Mouse (Mus musculus) adrenal gland, postnatal 4 days (tissue): ENCODE data around the gene Herc3. TPM values are rescaled to one million over a fixed set of nuclear protein-coding genes. Genes with fewer than 3 reads are reported as not detected.

Experiments used
- DNase-seq, 2 experiments: peaks; one replicate each; pipeline ENCODE4 v3.0.0; 2021 to 2022; ENCODE audit warnings: low spot score in 2 of 2, mixed read lengths in 2 of 2
- total RNA-seq, 2 experiments: library from RNA; stranded (reverse); gene quantifications; 2 replicates each; pipeline ENCODE4 v1.2.3; 2021

Gene Herc3
- total RNA-seq, 2 experiments from 2014 or later: 40.3 to 47.4 TPM

DNA sequence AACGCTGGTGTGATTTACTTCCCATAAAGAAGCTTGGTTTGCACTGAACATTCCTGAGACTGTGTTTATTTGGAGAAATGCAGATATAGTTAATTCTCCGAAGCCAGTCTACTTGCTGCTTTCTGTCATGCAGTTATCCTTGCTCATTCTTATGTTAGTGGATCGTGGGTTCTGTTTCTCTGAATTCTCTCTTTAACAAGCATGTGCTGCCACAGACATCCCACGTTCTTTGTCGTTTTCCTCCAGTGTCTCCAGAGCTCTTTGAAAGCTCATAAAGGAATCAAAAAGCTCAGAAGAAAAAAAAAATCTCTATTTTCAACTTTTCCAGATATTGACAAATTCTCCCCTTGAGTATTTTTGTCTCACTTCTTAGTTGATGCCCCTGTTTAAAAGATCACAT is 82.7 kb downstream of the Herc3 start:
- DNase-seq: no peak

GRCm38 (mm10) chr6:58916498-58916897 is 85.2 kb downstream of the Herc3 start:
- no peak for DNase-seq

DNA sequence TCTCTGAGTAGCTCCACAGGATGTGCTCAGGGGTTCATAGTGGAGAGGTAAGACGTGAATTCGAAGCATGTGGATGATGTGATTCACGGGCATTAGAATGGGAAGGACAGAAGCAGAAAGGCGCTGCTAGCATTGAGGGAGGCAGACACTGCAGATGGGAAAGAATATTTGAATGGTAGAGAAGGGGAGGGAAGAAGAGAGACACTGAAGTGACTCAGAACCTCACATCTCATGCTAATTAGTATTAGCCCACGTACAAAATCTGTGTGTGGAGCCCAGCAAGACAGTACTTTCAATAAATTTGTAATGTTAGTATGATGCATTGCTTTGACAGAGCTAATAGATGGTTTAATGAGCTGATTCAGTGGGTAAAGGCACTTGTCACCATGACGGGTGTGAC is 89.5 kb downstream of the Herc3 start:
- no peak for DNase-seq

DNA sequence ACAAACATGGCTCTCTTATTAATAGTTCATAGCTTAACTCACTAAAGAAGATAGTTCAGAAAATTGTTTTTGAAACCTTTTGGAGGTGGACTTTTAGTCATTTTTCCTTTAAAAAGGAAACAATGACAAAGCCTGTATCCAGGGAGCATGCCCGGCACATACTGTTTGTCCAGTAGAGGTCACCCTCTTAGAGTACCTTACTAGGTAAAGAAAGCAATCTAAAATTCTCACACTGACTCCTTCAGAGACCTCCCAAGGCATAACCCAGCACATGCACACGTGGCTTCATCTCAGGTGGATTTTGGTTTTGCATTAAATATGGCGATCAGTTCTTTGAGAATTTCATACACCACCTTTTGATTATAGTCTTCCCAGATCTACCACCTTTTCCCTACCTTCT is 90.4 kb downstream of the Herc3 start:
- DNase-seq: no peak

- DNase-seq: no peak
These were observed 91.2 kb downstream of the Herc3 start for GRCm38 (mm10) chr6:58922511-58922910.

- no peak for DNase-seq
These were observed 96.6 kb downstream of the Herc3 start for GRCm38 (mm10) chr6:58927881-58928280.

DNA sequence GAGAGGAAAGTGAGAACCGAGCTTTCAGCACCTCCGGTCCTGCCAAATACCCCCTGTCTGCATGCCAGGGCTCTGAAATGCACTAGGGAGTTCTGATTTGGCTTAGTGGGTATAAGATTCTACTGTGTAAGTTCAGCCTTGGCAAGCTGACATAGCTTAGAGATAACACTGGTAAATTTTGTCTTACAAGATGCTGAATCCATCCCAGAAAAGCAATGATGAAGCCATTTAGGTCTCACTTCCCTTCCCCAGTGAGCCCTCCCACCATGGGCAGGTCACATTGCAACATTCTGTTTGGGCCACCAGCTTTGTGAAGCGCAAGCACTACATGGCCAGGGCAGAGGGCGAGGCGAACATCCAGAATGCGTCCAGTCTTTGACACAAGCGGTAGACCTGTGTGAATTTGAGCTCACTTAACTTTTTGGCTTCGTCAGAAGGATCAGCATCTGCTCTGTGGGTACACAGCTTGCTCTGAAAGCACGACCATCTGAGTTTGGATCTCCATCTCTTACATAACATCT is 98.7 kb downstream of the Herc3 start:
- DNase-seq: no peak

GRCm38 (mm10) chr6:58931149-58931548 is 99.9 kb downstream of the Herc3 start:
- no peak for DNase-seq

DNA sequence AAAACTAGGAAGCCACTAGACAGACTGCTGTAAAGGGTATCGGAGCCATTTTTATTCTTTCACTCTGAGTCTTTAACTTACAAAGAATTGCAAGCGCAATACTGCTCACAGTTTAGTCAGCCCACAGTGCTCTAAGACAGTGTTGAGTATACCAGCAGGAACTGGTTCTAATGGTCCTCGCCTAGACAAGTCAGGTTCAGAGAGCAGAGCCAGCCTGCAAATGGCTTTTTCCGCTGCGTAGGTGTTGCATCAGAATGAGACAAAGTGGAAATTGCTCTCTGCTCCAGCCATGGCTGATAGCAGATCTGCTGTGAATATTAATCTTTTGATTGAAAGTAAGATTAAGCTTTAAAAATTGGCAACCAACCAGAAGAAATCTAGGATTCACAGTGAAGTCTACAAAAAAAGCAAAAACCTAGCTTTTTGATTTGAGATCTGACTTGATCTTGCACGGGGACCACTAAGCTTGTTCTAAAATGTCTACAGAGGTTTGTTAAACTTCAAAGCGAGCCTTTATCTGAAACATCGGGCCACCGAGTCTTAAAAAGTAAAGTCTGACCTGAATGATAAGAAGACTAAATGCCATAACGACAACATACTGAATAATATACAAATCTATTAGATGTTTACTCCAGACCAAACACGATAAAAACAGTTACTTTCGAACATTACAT is 101.4 kb downstream of the Herc3 start:
- DNase-seq: no peak

- no peak for DNase-seq
These were observed 102.1 kb downstream of the Herc3 start for GRCm38 (mm10) chr6:58933189-58933913.

DNA sequence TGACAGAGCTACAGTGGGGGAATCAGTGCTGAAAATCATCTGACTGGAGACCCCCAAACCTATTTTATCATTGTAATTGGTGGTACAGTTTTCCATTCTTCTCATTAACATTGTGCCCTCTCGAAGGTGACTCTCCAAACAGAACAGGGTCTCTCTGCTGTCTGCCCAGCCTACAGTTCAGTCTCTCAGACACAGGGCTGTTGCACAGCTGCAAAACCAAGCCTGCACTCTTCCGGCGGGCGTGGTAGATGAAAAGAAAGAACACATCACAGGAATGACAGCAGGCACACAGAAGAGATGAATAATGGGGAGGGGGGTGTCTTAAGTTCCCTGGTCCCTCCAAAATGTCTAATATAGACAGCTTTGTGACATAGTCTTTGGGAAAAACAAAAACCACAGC is 102.9 kb downstream of the Herc3 start:
- DNase-seq: no peak

DNA sequence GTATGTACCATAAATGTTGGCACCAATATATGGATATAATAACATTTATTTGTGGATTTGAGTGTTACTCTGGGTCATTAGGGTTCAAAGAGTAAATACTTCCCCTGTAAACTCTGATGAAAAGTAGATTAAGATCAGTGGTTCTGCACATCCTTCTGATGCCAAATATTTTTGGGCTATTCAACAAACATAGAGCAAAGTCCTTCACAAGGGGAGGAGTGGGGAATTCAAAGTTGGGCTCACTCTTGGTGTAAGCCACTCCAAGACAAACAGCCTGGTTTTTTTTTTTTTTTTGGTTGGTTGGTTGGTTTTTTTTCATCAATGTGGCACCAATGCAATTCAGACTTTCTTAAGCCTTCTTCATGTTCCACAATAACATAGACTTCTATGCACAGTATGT is 106.5 kb downstream of the Herc3 start:
- DNase-seq: no peak

- DNase-seq: no peak
These were observed 111.0 kb downstream of the Herc3 start for GRCm38 (mm10) chr6:58942276-58942675.

DNA sequence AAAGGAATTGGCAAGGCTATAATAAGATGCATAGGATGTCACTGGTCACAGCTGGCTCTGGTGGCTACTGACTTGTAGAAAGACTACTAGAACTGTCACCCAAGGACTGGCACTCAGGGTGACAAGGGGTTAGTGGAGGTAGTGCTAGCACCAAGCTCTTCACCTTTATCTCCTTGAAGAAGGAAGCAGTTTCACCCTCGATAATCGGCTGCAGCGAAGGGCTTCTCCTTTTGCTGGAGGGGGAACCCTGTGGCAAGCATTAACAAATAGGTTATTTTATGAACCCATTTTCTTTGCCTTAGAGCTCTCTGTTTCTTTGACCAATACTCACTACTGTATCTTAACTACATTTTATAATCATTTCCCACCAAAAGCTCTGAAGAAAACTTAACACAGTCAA is 112.7 kb downstream of the Herc3 start:
- no peak for DNase-seq

GRCm38 (mm10) chr6:58946246-58946645 is 115.0 kb downstream of the Herc3 start:
- no peak for DNase-seq

- no peak for DNase-seq
These were observed 115.6 kb downstream of the Herc3 start for GRCm38 (mm10) chr6:58946840-58947239.

GRCm38 (mm10) chr6:58950410-58950809 is 119.1 kb downstream of the Herc3 start:
- no peak for DNase-seq

DNA sequence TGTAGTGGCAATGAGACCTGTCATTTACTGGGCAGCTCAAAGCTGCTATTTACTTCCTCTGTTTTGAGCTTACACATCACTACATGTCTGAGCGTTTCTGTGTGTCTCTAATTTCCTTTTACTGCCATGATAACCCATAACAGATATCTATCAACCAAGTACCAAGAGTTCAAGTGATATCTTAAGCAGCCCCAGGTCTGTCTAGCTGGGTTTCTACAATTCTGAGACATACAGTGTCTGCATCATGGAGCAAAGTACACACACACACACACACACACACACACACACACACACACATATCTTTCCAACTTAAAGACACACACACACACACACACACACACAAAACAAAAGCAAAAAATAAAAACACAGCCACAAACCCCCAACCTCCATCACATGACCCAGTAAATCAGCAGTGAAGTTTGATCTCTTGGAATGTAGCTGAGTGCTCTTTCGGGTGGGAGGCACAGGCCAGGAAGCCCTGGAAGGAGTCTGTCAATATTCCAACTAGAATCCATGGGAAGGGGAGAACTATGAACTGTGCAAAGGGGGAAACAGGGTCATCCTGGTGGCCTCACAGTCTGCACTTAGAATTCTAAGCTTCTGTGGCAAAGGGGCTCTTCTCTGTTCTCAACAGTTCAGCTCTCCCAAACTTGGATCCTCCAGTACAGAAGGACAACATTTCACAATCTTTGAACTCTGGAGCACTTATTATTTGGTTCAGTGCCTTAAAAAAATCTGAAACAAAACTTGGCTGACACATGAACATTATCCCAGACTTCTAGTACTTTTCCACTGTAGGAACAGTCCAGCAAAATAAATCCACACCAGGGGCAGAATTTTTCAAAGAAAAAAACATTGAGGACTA is 120.1 kb downstream of the Herc3 start:
- DNase-seq: no peak

- DNase-seq: no peak
These were observed 129.3 kb downstream of the Herc3 start for GRCm38 (mm10) chr6:58960523-58960922.

- no peak for DNase-seq
These were observed 131.4 kb downstream of the Herc3 start for GRCm38 (mm10) chr6:58962691-58963090.

DNA sequence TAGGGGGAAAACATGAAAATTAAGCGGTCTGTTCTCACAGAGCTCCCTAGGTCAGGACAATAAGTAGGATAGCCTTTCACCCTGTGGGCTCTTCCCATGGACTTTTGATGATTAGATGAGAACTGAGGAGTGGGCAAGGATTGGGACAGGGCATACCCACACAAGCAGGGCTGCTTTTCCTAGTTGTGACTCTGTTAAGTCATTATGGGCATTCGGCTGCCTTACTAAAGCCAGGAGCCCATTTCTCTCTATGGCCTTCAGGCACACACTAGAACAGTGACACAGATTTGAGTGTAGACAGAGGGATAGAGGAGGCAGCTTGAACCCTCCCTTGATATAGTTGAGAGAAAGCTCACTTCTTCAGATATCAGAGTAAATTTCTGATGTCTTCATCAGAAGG is 132.8 kb downstream of the Herc3 start:
- DNase-seq: no peak

DNA sequence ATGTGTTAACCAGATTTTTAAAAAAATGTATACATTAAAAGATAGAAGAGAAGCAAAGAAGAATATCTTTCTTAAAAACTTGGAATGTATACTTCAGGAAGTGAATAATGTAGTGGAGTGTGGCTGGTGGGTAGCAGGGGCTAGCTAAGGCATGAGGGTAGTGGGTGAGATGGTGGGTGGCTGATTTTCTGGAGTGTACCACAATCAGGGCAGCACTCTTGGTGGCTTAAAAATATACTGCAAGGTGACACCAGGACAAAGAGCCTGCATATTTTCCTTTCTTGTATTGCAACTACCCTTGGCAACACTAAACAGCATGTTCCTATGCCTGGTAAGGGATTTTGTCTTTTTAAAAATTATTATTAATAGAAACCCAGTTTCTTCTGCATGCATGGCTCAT is 133.3 kb downstream of the Herc3 start:
- DNase-seq: no peak
